Mouse (Mus musculus) cerebellum, adult 2 months (tissue): ENCODE data around the gene Capn11. TPM values are rescaled to one million over a fixed set of nuclear protein-coding genes. Genes with fewer than 3 reads are reported as not detected.

Experiments
- DNase-seq, 2 experiments: peaks; one replicate each; pipeline ENCODE4 v3.0.0; 2021
- H3K27ac ChIP-seq: fragments of 200-500 bp; 2 replicates; pipeline ENCODE4 v1.5.1; 2012; ENCODE audit warnings: low read length, control low read depth, inconsistent platforms; ENCODE audit not compliant: insufficient read depth
- H3K27me3 ChIP-seq: fragments of 200-500 bp; 2 replicates; pipeline ENCODE4 v1.6.1; 2012; ENCODE audit warnings: inconsistent platforms, mild to moderate bottlenecking, low read length, moderate library complexity; ENCODE audit not compliant: control insufficient read depth, insufficient read depth
- H3K4me1 ChIP-seq: fragments of 200-500 bp; 2 replicates; pipeline ENCODE4 v1.6.1; 2011; ENCODE audit warnings: low read length; ENCODE audit not compliant: control insufficient read depth, insufficient read depth
- H3K4me3 ChIP-seq: fragments of 200-500 bp; replicated peaks from 2 replicates; pipeline ENCODE3; 2011; ENCODE audit warnings: mild to moderate bottlenecking, low read depth, low read length, control low read depth; ENCODE audit not compliant: insufficient read depth
- CTCF ChIP-seq: fragments of 200-500 bp; IDR thresholded peaks from 2 replicates; pipeline ENCODE4 v1.5.1; 2011; ENCODE audit warnings: low read depth, mild to moderate bottlenecking, control low read depth, low read length, moderate library complexity, borderline replicate concordance; ENCODE audit not compliant: insufficient read depth
- POLR2A ChIP-seq: fragments of 200-500 bp; IDR thresholded peaks from 2 replicates; pipeline ENCODE4 v1.6.1; 2011; ENCODE audit warnings: low read length, control low read depth, borderline replicate concordance; ENCODE audit not compliant: insufficient read depth
- WGBS: fragments of 180-500 bp; shearing (Covaris S2); methylation state at CpG from one replicate; pipeline ENCODE4 v1.1.7; 2018; 5-methylcytosine and 5-hydroxymethylcytosine counted together
- polyA plus RNA-seq: library from polyadenylated mRNA; depleted of rRNA; stranded (reverse); fragments of >200 nt; gene quantifications from 2 replicates; pipeline ENCODE4 v1.2.3, GENCODE M21; 2012

Capn11 gene
- polyA plus RNA-seq, 1 experiment: 4.7 TPM

- H3K27me3 ChIP-seq: no peaks in the 10 kb centered on the region
- H3K4me3 ChIP-seq: no peak overlapping the region
- no peak overlapping the region for H3K27ac ChIP-seq
- DNase-seq: no peak
- 53% methylated on average over 20 of the region's 20 CpGs for WGBS
- no peaks in the 10 kb centered on the region for H3K4me1 ChIP-seq
- TF ChIP-seq POLR2A (no peak), CTCF (no peak)
Measured at GRCm38 (mm10) chr17:45619386-45620256, 39.5 kb downstream of the Capn11 start.

GRCm38 (mm10) chr17:45618941-45619385 is 40.2 kb downstream of the Capn11 start:
- 45% methylated on average over 8 of the region's 8 CpGs for WGBS
- Histone ChIP-seq H3K27me3 (no peaks in the 10 kb centered on the region), H3K4me3 (no peak overlapping the region), H3K27ac (no peak overlapping the region), H3K4me1 (no peaks in the 10 kb centered on the region)
- no peak for TF ChIP-seq POLR2A
- TF ChIP-seq CTCF: no peak
- no peak for DNase-seq

- WGBS: 92% methylated on average over 6 of the region's 6 CpGs
- no peak for TF ChIP-seq CTCF
- no peak for TF ChIP-seq POLR2A
Measured at GRCm38 (mm10) chr17:45617655-45618054, 41.5 kb downstream of the Capn11 start.

DNA sequence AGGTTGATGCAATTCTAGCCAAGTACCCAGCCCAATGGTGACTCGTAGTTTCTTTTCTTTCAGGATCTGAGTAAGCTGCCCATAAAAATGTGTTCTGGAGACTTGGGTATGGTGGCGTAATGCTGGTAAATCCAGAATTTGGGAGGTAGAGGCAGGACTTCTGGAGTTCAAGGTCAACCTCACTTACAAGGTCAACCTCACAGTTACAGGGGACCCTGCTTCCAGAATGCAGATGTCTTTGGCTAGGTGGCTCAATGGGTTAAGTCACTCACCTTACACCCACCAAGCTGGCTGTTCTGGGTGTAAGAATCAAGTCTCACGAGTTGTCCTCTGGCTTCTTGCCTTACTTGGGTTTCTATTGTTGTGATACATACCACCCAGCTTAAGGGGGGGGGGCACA is 42.4 kb downstream of the Capn11 start:
- H3K4me3 ChIP-seq: no peak overlapping the region
- H3K27ac ChIP-seq: no peak overlapping the region
- no peaks in the 10 kb centered on the region for H3K27me3 ChIP-seq
- WGBS: 84% methylated on average over 3 of the region's 3 CpGs
- TF ChIP-seq POLR2A: no peak
- DNase-seq: no peak
- no peaks in the 10 kb centered on the region for H3K4me1 ChIP-seq

More at GRCm38 (mm10) chr17:45617655-45618054, 41.5 kb downstream of the Capn11 start:
- H3K4me3 ChIP-seq: no peak overlapping the region
- no peaks in the 10 kb centered on the region for H3K27me3 ChIP-seq
- DNase-seq: no peak
- no peak overlapping the region for H3K27ac ChIP-seq
- H3K4me1 ChIP-seq: no peaks in the 10 kb centered on the region

DNA sequence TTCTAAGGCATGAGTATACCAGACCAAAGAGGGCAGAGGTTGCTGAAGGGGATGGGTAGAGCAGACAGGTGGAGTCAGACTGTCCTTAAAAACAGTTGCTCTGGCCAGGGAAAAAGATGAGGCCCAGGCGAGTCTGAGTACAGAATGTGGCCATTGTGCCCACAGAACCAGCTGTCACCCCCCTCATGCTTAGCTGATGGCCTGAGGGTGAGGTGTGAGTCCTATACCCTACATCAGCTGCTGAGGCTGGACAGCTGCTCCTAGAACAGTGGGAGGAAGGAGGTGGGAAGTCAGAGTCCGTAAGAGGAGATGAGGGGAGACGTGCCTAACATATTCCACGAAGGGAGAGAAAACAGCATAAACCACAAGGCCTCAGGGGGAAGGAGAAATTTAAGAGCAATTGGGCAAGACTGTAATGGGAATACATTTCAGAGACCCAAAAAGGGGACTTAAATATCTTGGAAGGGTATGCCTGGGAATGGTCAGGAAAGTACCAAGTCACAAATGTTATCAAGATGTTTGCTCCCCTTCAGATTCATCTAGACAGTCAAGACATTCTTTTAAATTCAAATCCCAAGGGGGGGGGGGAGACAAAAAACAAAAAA is 43.0 kb downstream of the Capn11 start:
- no peak for DNase-seq
- H3K27ac ChIP-seq: no peak overlapping the region
- H3K4me3 ChIP-seq: no peak overlapping the region
- 63% methylated on average over 4 of the region's 4 CpGs for WGBS
- H3K27me3 ChIP-seq: no peaks in the 10 kb centered on the region
- TF ChIP-seq CTCF: no peak
- TF ChIP-seq POLR2A: no peak
- H3K4me1 ChIP-seq: no peaks in the 10 kb centered on the region

- Histone ChIP-seq H3K27me3 (no peaks in the 10 kb centered on the region), H3K4me1 (no peaks in the 10 kb centered on the region), H3K27ac (no peak overlapping the region), H3K4me3 (no peak overlapping the region)
- no peak for TF ChIP-seq POLR2A
- no peak for TF ChIP-seq CTCF
- 90% methylated on average over 7 of the region's 7 CpGs for whole genome bisulfite sequencing
- no peak for DNase-seq
Measured at GRCm38 (mm10) chr17:45612921-45613320, 46.2 kb downstream of the Capn11 start.

DNA sequence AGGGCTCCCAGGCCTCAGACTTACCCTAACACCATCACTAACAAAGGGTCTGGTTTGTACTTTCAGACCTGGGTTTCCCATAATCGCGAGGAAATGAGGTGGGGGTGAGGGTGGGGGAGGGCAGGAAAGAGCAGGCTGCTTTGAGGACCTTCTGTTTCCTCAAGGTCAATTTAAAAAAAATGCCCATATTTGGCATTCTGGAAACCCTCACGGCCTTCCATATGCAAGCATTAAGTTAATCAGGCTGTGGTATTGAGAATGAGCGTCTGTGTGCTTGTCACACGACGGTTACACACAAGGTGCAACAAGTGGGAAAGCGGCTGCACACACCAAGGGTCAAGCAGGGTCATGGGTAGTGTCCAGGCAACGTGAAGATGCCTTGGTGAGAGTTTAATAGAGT is 47.1 kb downstream of the Capn11 start:
- Histone ChIP-seq H3K27me3 (no peaks in the 10 kb centered on the region), H3K27ac (no peak overlapping the region), H3K4me3 (no peak overlapping the region), H3K4me1 (no peaks in the 10 kb centered on the region)
- TF ChIP-seq CTCF (no peak), POLR2A (no peak)
- no peak for DNase-seq
- 85% methylated on average over 8 of the region's 8 CpGs for WGBS

GRCm38 (mm10) chr17:45610144-45610866 is 48.8 kb downstream of the Capn11 start:
- TF ChIP-seq POLR2A (no peak), CTCF (no peak)
- H3K27me3 ChIP-seq: no peaks in the 10 kb centered on the region
- H3K4me1 ChIP-seq: no peaks in the 10 kb centered on the region
- H3K4me3 ChIP-seq: no peak overlapping the region
- 28% methylated on average over 5 of the region's 5 CpGs for WGBS
- no peak for DNase-seq
- no peak overlapping the region for H3K27ac ChIP-seq
